Mouse (Mus musculus) liver, embryonic 16.5 days (tissue): Measurements from ENCODE around the gene Trpc4ap. TPM values are rescaled to one million over a fixed set of nuclear protein-coding genes. Genes with fewer than 3 reads are reported as not detected.

Experiments used
- ATAC-seq: fragments of 200-750 bp; cut with Nextera tagmentation; 2 replicates; pipeline ENCODE4 v1.8.0; 2017; ENCODE audit warnings: low read depth, mild to moderate bottlenecking, moderate number of reproducible peaks, moderate library complexity
- H3K27ac ChIP-seq: fragments of 300-500 bp; sonication (generic); 2 replicates; pipeline ENCODE4 v1.5.1; 2014; ENCODE audit warnings: mild to moderate bottlenecking, low read length
- H3K27me3 ChIP-seq: fragments of 300-500 bp; sonication (generic); 2 replicates; pipeline ENCODE4 v1.6.1; 2014; ENCODE audit warnings: low read depth, low read length, mixed read lengths; ENCODE audit not compliant: control insufficient read depth, insufficient read depth
- H3K36me3 ChIP-seq: fragments of 300-500 bp; sonication (generic); 2 replicates; pipeline ENCODE4 v1.6.1; 2014; ENCODE audit warnings: mild to moderate bottlenecking; ENCODE audit not compliant: control insufficient read depth, insufficient read depth
- H3K4me1 ChIP-seq: fragments of 300-500 bp; sonication (generic); 2 replicates; pipeline ENCODE4 v1.6.1; 2014; ENCODE audit warnings: low read depth, low read length, mixed read lengths; ENCODE audit not compliant: control insufficient read depth
- H3K4me2 ChIP-seq: fragments of 300-500 bp; sonication (generic); 2 replicates; pipeline ENCODE4 v1.6.1; 2014; ENCODE audit warnings: low read depth, low read length, mixed read lengths
- H3K4me3 ChIP-seq: fragments of 300-500 bp; sonication (generic); 2 replicates; pipeline ENCODE4 v1.5.1; 2014; ENCODE audit warnings: low read depth, mild to moderate bottlenecking, low read length
- H3K9ac ChIP-seq: fragments of 300-500 bp; sonication (generic); 2 replicates; pipeline ENCODE4 v1.6.1; 2014; ENCODE audit warnings: low read depth, low read length
- H3K9me3 ChIP-seq: fragments of 300-500 bp; sonication (generic); replicated peaks from 2 replicates; pipeline ENCODE4 v1.6.1; 2016; ENCODE audit warnings: low read length; ENCODE audit not compliant: control insufficient read depth
- WGBS: fragments of 180-500 bp; shearing (Covaris S2); extraction: QIAGEN DNeasy Blood & Tissue Kit; methylation state at CpG from one replicate; pipeline ENCODE4 v1.1.7; 2014; ENCODE audit not compliant: insufficient replicate concordance; 5-methylcytosine and 5-hydroxymethylcytosine counted together
- polyA plus RNA-seq: library from polyadenylated mRNA; unstranded; fragments of >200 nt; fragmentation: Nextera tagmentation; extraction: Ambion mirVana; gene quantifications from 2 replicates; pipeline ENCODE4 v1.2.1, GENCODE M21; 2015

Trpc4ap gene
- polyA plus RNA-seq, 1 experiment from 2014 or later: 50.7 TPM

DNA sequence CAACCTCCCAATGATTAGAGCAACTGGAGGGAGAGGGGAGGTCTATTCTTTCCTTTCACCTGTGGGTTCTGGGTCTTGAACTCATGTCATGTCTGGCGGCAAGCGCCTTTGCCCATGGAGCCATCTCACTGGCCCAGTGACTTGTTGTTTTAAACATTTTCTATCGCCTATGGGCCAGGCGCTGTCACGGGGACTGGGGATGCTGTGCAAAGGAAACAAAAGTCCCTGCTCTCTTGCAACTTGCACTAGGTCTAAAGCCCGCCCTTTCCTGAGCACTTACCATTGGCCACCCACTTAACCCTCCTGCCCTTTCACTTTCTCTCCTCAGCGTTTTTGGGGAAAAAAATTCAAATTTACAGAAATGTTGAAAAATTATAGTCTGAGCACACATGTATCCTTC, 4.7 kb upstream of the Trpc4ap start:
- H3K4me1 ChIP-seq: no peaks in the 10 kb centered on the region
- H3K4me3 ChIP-seq: no peak overlapping the region
- no peak overlapping the region for H3K9ac ChIP-seq
- no peak overlapping the region for H3K4me2 ChIP-seq
- 50% methylated on average over 7 of the region's 7 CpGs for WGBS
- no peaks in the 10 kb centered on the region for H3K36me3 ChIP-seq
- H3K9me3 ChIP-seq: no peaks in the 10 kb centered on the region
- no peak for ATAC-seq
- H3K27ac ChIP-seq: no peak overlapping the region
- H3K27me3 ChIP-seq: no peaks in the 10 kb centered on the region

GRCm38 (mm10) chr2:155696091-155696558, 3.9 kb upstream of the Trpc4ap start:
- H3K36me3 ChIP-seq: no peaks in the 10 kb centered on the region
- H3K9me3 ChIP-seq: no peaks in the 10 kb centered on the region
- H3K9ac ChIP-seq: no peak overlapping the region
- H3K4me1 ChIP-seq: peaks cover 2% of the 10 kb centered on the region
- 14% methylated on average over 7 of the region's 7 CpGs for WGBS
- no peak for ATAC-seq
- no peak overlapping the region for H3K4me2 ChIP-seq
- H3K27ac ChIP-seq: no peak overlapping the region
- no peak overlapping the region for H3K4me3 ChIP-seq
- H3K27me3 ChIP-seq: no peaks in the 10 kb centered on the region

DNA sequence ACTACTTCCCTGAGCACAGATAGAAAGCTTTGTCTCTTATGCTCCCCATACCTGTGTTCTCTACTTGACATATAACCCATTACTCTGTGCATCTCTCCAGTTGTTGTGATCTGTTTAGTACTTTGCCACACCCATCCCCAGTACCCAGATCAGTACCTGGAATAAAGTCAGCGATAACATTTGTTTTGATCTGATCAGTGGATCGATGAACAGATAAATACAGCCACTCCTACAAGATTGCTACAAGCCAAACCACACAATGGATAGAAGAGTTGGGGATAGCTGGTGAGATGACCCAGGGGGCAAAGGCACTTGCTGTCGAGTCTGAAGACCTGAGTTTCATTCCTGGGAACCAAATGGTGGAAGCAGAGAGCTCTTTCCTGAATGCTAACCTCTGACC, 3.1 kb upstream of the Trpc4ap start:
- no peak for ATAC-seq
- 61% methylated on average over 3 of the region's 3 CpGs for WGBS

DNA sequence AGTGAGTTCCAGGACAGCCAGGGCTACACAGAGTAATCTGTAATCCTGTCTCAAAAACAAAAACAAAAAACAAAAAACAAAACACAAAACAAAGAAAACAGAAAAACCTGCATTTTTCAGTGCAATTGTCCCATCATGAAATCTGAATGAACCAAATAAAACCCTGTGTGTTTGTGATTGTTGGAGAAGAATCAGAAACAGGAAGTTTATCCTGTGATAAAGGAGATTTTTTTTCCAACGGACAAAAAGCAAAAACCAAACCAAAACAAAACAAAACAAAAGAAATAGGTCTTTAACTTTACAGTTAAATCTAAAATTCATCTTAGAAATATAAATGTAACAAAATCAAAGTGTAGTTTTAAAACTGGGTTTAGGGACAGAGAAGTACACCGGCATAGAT, 2.4 kb upstream of the Trpc4ap start:
- WGBS: 49% methylated on average over 2 of the region's 2 CpGs
- H3K27me3 ChIP-seq: no peaks in the 10 kb centered on the region
- ATAC-seq: no peak

More for the DNA sequence above, 3.1 kb upstream of the Trpc4ap start:
- no peaks in the 10 kb centered on the region for H3K9me3 ChIP-seq
- peaks cover 9% of the 10 kb centered on the region for H3K4me1 ChIP-seq
- no peaks in the 10 kb centered on the region for H3K36me3 ChIP-seq
- no peak overlapping the region for H3K27ac ChIP-seq
- no peak overlapping the region for H3K4me2 ChIP-seq
- no peak overlapping the region for H3K9ac ChIP-seq
- H3K27me3 ChIP-seq: no peaks in the 10 kb centered on the region
- H3K4me3 ChIP-seq: no peak overlapping the region

GRCm38 (mm10) chr2:155693136-155693535, 952 bp upstream of the Trpc4ap start:
- H3K27me3 ChIP-seq: no peaks in the 10 kb centered on the region
- no peak overlapping the region for H3K4me2 ChIP-seq
- H3K9ac ChIP-seq: no peak overlapping the region
- H3K27ac ChIP-seq: no peak overlapping the region
- H3K9me3 ChIP-seq: no peaks in the 10 kb centered on the region
- ATAC-seq: no peak
- peaks cover 12% of the 10 kb centered on the region for H3K4me1 ChIP-seq
- WGBS: 69% methylated on average over 4 of the region's 4 CpGs
- H3K4me3 ChIP-seq: no peak overlapping the region
- H3K36me3 ChIP-seq: no peaks in the 10 kb centered on the region

More for the DNA sequence above, 2.4 kb upstream of the Trpc4ap start:
- Histone ChIP-seq H3K9me3 (no peaks in the 10 kb centered on the region), H3K27ac (no peak overlapping the region), H3K4me1 (peaks cover 12% of the 10 kb centered on the region), H3K4me3 (no peak overlapping the region), H3K9ac (no peak overlapping the region), H3K36me3 (no peaks in the 10 kb centered on the region), H3K4me2 (no peak overlapping the region)

DNA sequence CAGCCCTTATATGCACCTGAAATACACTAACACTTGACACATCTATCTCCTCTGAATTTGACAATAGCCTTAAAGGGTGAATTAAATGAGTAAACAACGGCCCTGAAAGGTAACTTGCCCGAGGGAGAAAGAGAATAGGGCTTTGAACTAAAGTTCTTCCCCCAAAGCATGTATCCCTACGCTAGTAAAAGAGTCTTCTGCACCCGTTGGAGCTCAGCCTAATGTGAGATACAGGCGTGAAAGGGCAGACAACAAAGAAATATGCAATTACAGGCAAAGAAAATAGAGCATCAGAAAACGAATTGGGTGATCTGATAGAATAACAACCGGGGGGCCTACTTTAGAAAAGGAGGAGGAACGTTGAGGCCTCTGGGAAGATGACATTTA, 855 bp downstream of the Trpc4ap start:
- peak overlapping the region; percentile 97 for H3K4me3 ChIP-seq
- WGBS: 3% methylated on average over 8 of the region's 8 CpGs
- H3K9me3 ChIP-seq: no peaks in the 10 kb centered on the region
- peak overlapping the region; percentile 68 for H3K4me2 ChIP-seq
- peaks cover 12% of the 10 kb centered on the region for H3K4me1 ChIP-seq
- H3K27me3 ChIP-seq: no peaks in the 10 kb centered on the region
- ATAC-seq: no peak
- peak overlapping the region; percentile 88 for H3K27ac ChIP-seq
- H3K36me3 ChIP-seq: no peaks in the 10 kb centered on the region
- peak overlapping the region; percentile 99 for H3K9ac ChIP-seq

- Histone ChIP-seq H3K27ac (no peak overlapping the region), H3K9ac (no peak overlapping the region), H3K4me1 (peaks cover 12% of the 10 kb centered on the region), H3K36me3 (no peaks in the 10 kb centered on the region), H3K9me3 (no peaks in the 10 kb centered on the region), H3K4me2 (no peak overlapping the region), H3K4me3 (no peak overlapping the region), H3K27me3 (no peaks in the 10 kb centered on the region)
- 76% methylated on average over 4 of the region's 4 CpGs for WGBS
- no peak for ATAC-seq
These were observed 3.0 kb downstream of the Trpc4ap start for GRCm38 (mm10) chr2:155689211-155689610.

- Histone ChIP-seq H3K27ac (no peak overlapping the region), H3K9ac (no peak overlapping the region), H3K4me3 (no peak overlapping the region), H3K9me3 (no peaks in the 10 kb centered on the region), H3K27me3 (no peaks in the 10 kb centered on the region), H3K36me3 (no peaks in the 10 kb centered on the region), H3K4me2 (no peak overlapping the region), H3K4me1 (peaks cover 12% of the 10 kb centered on the region)
- 88% methylated on average over 11 of the region's 11 CpGs for WGBS
- no peak for ATAC-seq
These were observed 4.4 kb downstream of the Trpc4ap start for GRCm38 (mm10) chr2:155687746-155688145.

DNA sequence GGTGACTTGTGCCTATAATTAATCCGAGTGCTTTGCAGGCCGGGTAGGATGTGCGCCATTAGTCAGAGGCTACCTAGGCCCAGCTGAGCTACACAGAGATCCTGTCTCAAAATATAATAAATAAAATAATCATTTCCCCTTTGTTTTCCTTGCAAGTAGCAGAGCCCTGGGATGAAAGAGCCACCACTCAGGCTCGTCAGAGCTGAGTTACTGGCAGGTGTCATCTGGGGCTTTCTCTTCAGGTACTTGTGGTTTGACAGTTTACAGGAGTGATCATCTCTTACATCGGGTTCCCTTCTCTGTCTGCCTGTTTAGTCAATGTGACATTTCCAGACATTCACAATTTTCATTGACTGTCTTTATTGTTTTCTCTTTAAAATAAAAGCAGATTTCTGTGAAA, 5.6 kb downstream of the Trpc4ap start:
- peaks cover 12% of the 10 kb centered on the region for H3K4me1 ChIP-seq
- ATAC-seq: no peak
- H3K27ac ChIP-seq: no peak overlapping the region
- H3K9ac ChIP-seq: no peak overlapping the region
- no peaks in the 10 kb centered on the region for H3K36me3 ChIP-seq
- no peak overlapping the region for H3K4me2 ChIP-seq
- 77% methylated on average over 5 of the region's 5 CpGs for WGBS
- H3K9me3 ChIP-seq: no peaks in the 10 kb centered on the region
- no peak overlapping the region for H3K4me3 ChIP-seq
- no peaks in the 10 kb centered on the region for H3K27me3 ChIP-seq
